Mouse (Mus musculus) T-cell, adult 66 days (primary cell): Measurements from ENCODE around the gene Gm1113. TPM values are rescaled to one million over a fixed set of nuclear protein-coding genes. Genes with fewer than 3 reads are reported as not detected.

Source experiments
- total RNA-seq, 2 experiments: library from RNA; stranded (reverse); gene quantifications; 3 replicates in 1 of 2; 4 replicates in 1 of 2; pipeline ENCODE4 v1.2.4; 2023

Gm1113 gene
- total RNA-seq: not detected

DNA sequence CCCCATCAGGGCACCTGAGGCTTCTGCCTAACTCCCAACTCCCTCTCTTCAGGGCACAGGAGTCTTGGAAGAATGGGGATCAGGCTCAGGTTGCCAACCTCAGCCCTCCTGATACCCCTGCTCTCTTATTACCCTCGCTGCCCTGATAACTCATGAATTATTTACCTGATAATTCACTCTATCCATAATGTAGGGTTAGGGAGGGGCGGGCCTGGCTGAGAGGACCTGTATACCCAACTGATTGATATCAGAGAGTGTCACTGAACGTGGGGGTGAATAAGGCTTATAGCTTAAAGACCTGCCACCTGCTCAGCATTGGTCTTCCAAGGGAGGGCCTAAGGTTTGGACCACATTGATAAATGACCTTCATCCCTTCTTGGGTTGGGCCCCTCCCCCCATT, at the start of gene Gm1113:
Gm1113 (minus strand) TSS at position 101 of the 400 bp plus-strand sequence.

DNA sequence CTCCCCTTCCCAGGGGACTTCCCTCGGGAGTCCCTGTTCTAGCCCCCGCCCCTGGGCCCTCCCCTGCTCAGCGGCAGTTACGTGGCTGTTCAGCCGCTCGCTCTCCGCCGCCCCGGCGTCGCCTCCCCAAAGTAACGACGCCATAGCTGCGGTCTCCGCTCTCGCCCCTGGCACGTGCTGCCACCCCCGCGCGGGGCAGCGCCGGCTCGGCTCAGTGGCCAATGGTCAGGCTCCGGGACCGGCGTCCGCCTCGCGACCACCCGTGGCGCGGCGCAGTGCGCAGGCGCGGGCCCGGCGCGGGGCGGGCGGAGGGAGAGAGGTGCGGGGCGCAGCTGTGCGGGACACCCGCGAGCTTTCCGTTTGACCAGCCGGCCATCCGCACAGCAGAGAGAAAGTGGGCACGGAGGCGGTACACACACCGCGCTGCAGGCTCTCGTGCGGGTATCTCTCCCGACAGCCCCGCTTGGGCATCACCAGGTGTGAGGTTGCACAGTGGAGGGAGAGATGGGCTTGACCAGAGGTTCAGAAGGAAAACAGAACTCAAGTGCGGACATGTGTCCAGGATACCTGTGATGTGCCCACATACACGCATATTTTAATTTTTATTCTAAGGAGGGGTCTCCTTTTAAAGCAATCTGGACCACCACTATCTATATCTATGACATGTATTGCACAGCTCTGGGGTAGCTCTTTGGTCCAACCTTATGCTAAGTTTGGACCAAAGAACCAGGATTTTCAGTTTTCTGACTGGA, 40.4 kb upstream of the Gm1113 start, which contains the start of the genes Ddx25 and Pus3:
Ddx25 (minus strand) TSS at position 272 of the 752 bp plus-strand sequence.
Pus3 (plus strand) TSS at position 339 of the 752 bp plus-strand sequence.

Other genes starting within 250 kb of the Gm1113 start
- 10 to 100 TPM; 28.5 to 31.3 TPM for gene Cdon, start 97.1 kb downstream of the Gm1113 start, total RNA-seq
- gene Ddx25, start 40.3 kb upstream of the Gm1113 start, total RNA-seq: under 1 TPM; 0.15 TPM
- 10 to 100 TPM; 31.8 to 34.9 TPM for gene Pus3, start 40.3 kb upstream of the Gm1113 start, total RNA-seq
- gene Pate2, start 52.0 kb upstream of the Gm1113 start, total RNA-seq: not detected
- 10 to 100 TPM in 1 of 2 experiments, 1 to 10 TPM in 1; 9.0 to 10.6 TPM for gene Hyls1, start 52.1 kb upstream of the Gm1113 start, total RNA-seq
- not detected for gene Pate4, start 93.7 kb upstream of the Gm1113 start, total RNA-seq
- not detected for gene Pate3, start 129.9 kb upstream of the Gm1113 start, total RNA-seq
- gene Pate1, start 169.1 kb upstream of the Gm1113 start, total RNA-seq: not detected
- not detected for gene Gm17677, start 222.8 kb upstream of the Gm1113 start, total RNA-seq